Mouse (Mus musculus): ENCODE measurements at regions not wholly inside any gene's neighbourhood (a gene's known extent, or its start where the extent isn't known, plus 50 kb on each side); places are given as distances from the start of the nearest gene placed in this dataset.

GRCm38 (mm10) chr14:48019331-48019730, 101.3 kb upstream of the Peli2 start:
- no peak overlapping the region for H3K4me3 ChIP-seq
- no peaks in the 10 kb centered on the region for H3K36me3 ChIP-seq (ENCODE audit: control insufficient read depth, insufficient read depth)
- no peak overlapping the region for H3ac ChIP-seq (ENCODE audit: control insufficient read depth, insufficient read length)
- no peak overlapping the region for H3K4me2 ChIP-seq (ENCODE audit: low read depth)
- no peaks in the 10 kb centered on the region for H3K27me3 ChIP-seq (ENCODE audit: control insufficient read depth, insufficient read depth, insufficient read length)
- TF ChIP-seq MYOD1 (IDR thresholded peaks at IDR 0.05; ENCODE audit: control insufficient read depth in 1 of 3, insufficient read length in 2 of 3, low read depth in 2 of 3) (no peak), MYOG (IDR thresholded peaks at IDR 0.05; ENCODE audit: control insufficient read depth in 1 of 3, insufficient read depth in 1 of 3, insufficient read length in 2 of 3, low read depth in 2 of 3) (no peak), CEBPB (IDR thresholded peaks at IDR 0.05; ENCODE audit: insufficient read depth, poor library complexity, severe bottlenecking) (no peak), MAX (IDR thresholded peaks at IDR 0.05; ENCODE audit: low read depth) (no peak), REST (IDR thresholded peaks at IDR 0.05; ENCODE audit: insufficient read depth, insufficient read length) (no peak), TCF12 (IDR thresholded peaks at IDR 0.05; ENCODE audit: insufficient read depth, poor library complexity, severe bottlenecking) (no peak), SRF (IDR thresholded peaks at IDR 0.05; ENCODE audit: control insufficient read depth, insufficient read length, low read depth) (no peak), POLR2A (IDR thresholded peaks at IDR 0.05; ENCODE audit: insufficient read length, low read depth) (no peak), USF1 (IDR thresholded peaks at IDR 0.05; ENCODE audit: low read depth) (no peak), E2F4 (IDR thresholded peaks at IDR 0.05; ENCODE audit: insufficient read depth) (no peak), TCF3 (IDR thresholded peaks at IDR 0.05; ENCODE audit: insufficient read length, low read depth) (no peak), POLR2AphosphoS2 (IDR thresholded peaks at IDR 0.05; ENCODE audit: insufficient read length, low read depth) (no peak)
- H3K79me2 ChIP-seq (ENCODE audit: control insufficient read depth, insufficient read depth) = no peaks in the 10 kb centered on the region

- H3ac ChIP-seq (ENCODE audit: control insufficient read depth, insufficient read length) = no peak overlapping the region
- no peaks in the 10 kb centered on the region for H3K36me3 ChIP-seq (ENCODE audit: control insufficient read depth, insufficient read depth)
- H3K4me2 ChIP-seq (ENCODE audit: low read depth) = no peak overlapping the region
- TF ChIP-seq MYOG (IDR thresholded peaks at IDR 0.05; ENCODE audit: control insufficient read depth in 1 of 3, insufficient read depth in 1 of 3, insufficient read length in 2 of 3, low read depth in 2 of 3) (peak in 1 of 3 experiments; percentile 42), CEBPB (IDR thresholded peaks at IDR 0.05; ENCODE audit: insufficient read depth, poor library complexity, severe bottlenecking) (no peak), TCF3 (IDR thresholded peaks at IDR 0.05; ENCODE audit: insufficient read length, low read depth) (no peak), MYOD1 (IDR thresholded peaks at IDR 0.05; ENCODE audit: control insufficient read depth in 1 of 3, insufficient read length in 2 of 3, low read depth in 2 of 3) (peak in 2 of 3 experiments; percentile 48 to 59), MAX (IDR thresholded peaks at IDR 0.05; ENCODE audit: low read depth) (no peak), E2F4 (IDR thresholded peaks at IDR 0.05; ENCODE audit: insufficient read depth) (no peak), POLR2AphosphoS2 (IDR thresholded peaks at IDR 0.05; ENCODE audit: insufficient read length, low read depth) (no peak), USF1 (IDR thresholded peaks at IDR 0.05; ENCODE audit: low read depth) (no peak), SRF (IDR thresholded peaks at IDR 0.05; ENCODE audit: control insufficient read depth, insufficient read length, low read depth) (no peak)
- H3K79me2 ChIP-seq (ENCODE audit: control insufficient read depth, insufficient read depth) = no peaks in the 10 kb centered on the region
- no peak overlapping the region for H3K4me3 ChIP-seq
- H3K27me3 ChIP-seq (ENCODE audit: control insufficient read depth, insufficient read depth, insufficient read length) = no peaks in the 10 kb centered on the region
Observed at GRCm38 (mm10) chr14:48022271-48022670, 98.4 kb upstream of the Peli2 start.

GRCm38 (mm10) chr14:48024051-48024693, 96.5 kb upstream of the Peli2 start:
- no peak for TF ChIP-seq REST (IDR thresholded peaks at IDR 0.05; ENCODE audit: insufficient read depth, insufficient read length)
- no peak for TF ChIP-seq TCF3 (IDR thresholded peaks at IDR 0.05; ENCODE audit: insufficient read length, low read depth)
- no peak for TF ChIP-seq CEBPB (IDR thresholded peaks at IDR 0.05; ENCODE audit: insufficient read depth, poor library complexity, severe bottlenecking)
- TF ChIP-seq TCF12 (IDR thresholded peaks at IDR 0.05; ENCODE audit: insufficient read depth, poor library complexity, severe bottlenecking) = no peak
- TF ChIP-seq E2F4 (IDR thresholded peaks at IDR 0.05; ENCODE audit: insufficient read depth) = no peak
- no peak for TF ChIP-seq USF1 (IDR thresholded peaks at IDR 0.05; ENCODE audit: low read depth)
- no peak for TF ChIP-seq POLR2A (IDR thresholded peaks at IDR 0.05; ENCODE audit: insufficient read length, low read depth)
- TF ChIP-seq SRF (IDR thresholded peaks at IDR 0.05; ENCODE audit: control insufficient read depth, insufficient read length, low read depth) = no peak
- no peak for TF ChIP-seq MYOG (IDR thresholded peaks at IDR 0.05; ENCODE audit: control insufficient read depth in 1 of 3, insufficient read depth in 1 of 3, insufficient read length in 2 of 3, low read depth in 2 of 3)
- TF ChIP-seq MYOD1 (IDR thresholded peaks at IDR 0.05; ENCODE audit: control insufficient read depth in 1 of 3, insufficient read length in 2 of 3, low read depth in 2 of 3) = no peak
- TF ChIP-seq MAX (IDR thresholded peaks at IDR 0.05; ENCODE audit: low read depth) = no peak
- no peak for TF ChIP-seq POLR2AphosphoS2 (IDR thresholded peaks at IDR 0.05; ENCODE audit: insufficient read length, low read depth)
- Histone ChIP-seq H3K4me3 (no peak overlapping the region), H3K79me2 (ENCODE audit: control insufficient read depth, insufficient read depth) (no peaks in the 10 kb centered on the region), H3ac (ENCODE audit: control insufficient read depth, insufficient read length) (no peak overlapping the region), H3K36me3 (ENCODE audit: control insufficient read depth, insufficient read depth) (no peaks in the 10 kb centered on the region), H3K4me2 (ENCODE audit: low read depth) (no peak overlapping the region), H3K27me3 (ENCODE audit: control insufficient read depth, insufficient read depth, insufficient read length) (no peaks in the 10 kb centered on the region)

GRCm38 (mm10) chr14:48039286-48039790, 81.3 kb upstream of the Peli2 start:
- H3K4me2 ChIP-seq (ENCODE audit: low read depth) = no peak overlapping the region
- H3K4me3 ChIP-seq = no peak overlapping the region
- H3ac ChIP-seq (ENCODE audit: control insufficient read depth, insufficient read length) = no peak overlapping the region
- H3K36me3 ChIP-seq (ENCODE audit: control insufficient read depth, insufficient read depth) = no peaks in the 10 kb centered on the region
- H3K27me3 ChIP-seq (ENCODE audit: control insufficient read depth, insufficient read depth, insufficient read length) = no peaks in the 10 kb centered on the region
- no peaks in the 10 kb centered on the region for H3K79me2 ChIP-seq (ENCODE audit: control insufficient read depth, insufficient read depth)
- no peak for TF ChIP-seq MAX (IDR thresholded peaks at IDR 0.05; ENCODE audit: low read depth)
- TF ChIP-seq POLR2AphosphoS2 (IDR thresholded peaks at IDR 0.05; ENCODE audit: insufficient read length, low read depth) = no peak
- TF ChIP-seq CEBPB (IDR thresholded peaks at IDR 0.05; ENCODE audit: insufficient read depth, poor library complexity, severe bottlenecking) = no peak
- no peak for TF ChIP-seq E2F4 (IDR thresholded peaks at IDR 0.05; ENCODE audit: insufficient read depth)
- TF ChIP-seq MYOD1 (IDR thresholded peaks at IDR 0.05; ENCODE audit: control insufficient read depth in 1 of 3, insufficient read length in 2 of 3, low read depth in 2 of 3) = no peak
- TF ChIP-seq USF1 (IDR thresholded peaks at IDR 0.05; ENCODE audit: low read depth) = no peak
- TF ChIP-seq TCF3 (IDR thresholded peaks at IDR 0.05; ENCODE audit: insufficient read length, low read depth) = no peak

Data from myocyte (in vitro differentiated cells).